Mouse (Mus musculus) right cerebral cortex, adult 18-20 months (tissue): ENCODE results near the gene Gsdma2.
"Not testable (repeated sequence)": the region's sequence is repeated elsewhere in the genome, so short reads cannot be mapped to it uniquely, and the experiment has no call there.

Source experiments
- DNase-seq: peaks from one replicate; pipeline ENCODE4 v3.0.0; 2022; ENCODE audit warnings: mixed read lengths

The Gsdma2 gene

DNA sequence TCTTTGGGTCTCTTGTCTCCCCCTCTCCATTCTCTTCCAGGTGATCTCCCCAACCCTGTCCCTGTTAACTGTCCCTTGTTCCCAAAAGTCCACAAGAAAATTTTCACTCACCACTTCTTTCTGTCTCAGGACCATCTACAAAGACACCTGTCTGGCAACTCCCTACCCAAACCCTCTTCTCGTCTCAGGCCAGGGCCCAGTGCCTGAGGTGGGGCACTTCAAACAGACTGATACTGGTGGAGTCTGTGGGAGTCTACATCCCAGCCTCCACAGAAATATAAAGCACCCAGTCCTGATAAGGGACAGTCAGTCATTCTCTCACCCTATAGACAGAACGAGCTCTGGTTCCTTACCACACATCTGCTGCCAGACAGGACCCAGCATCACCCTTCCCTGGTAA lies at the start of gene Gsdma2:
Gene Gsdma2, plus strand, starts transcription at position 301 of the 400 bp plus-strand sequence.
- no peak for DNase-seq

DNA sequence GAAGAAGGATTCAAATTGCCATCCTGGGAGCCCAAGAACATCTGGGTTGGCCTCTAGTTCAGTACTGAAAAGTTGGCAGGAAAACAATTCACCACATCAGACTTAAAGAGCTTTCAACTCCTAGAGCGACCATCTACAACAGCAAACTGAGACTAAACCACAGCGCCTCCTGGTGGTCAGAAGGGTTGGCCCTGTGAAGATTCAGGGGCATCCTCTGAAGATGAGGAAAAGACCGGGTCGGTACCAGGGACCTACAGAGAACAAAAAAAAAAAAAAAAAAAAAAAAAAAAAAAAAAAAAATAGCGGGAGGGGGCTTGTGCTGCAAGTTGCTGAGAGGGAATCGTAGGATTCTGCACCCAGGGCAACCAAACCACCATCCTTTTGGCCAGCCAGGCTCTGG lies 49.2 kb upstream of the Gsdma2 start:
- DNase-seq = no peak

DNA sequence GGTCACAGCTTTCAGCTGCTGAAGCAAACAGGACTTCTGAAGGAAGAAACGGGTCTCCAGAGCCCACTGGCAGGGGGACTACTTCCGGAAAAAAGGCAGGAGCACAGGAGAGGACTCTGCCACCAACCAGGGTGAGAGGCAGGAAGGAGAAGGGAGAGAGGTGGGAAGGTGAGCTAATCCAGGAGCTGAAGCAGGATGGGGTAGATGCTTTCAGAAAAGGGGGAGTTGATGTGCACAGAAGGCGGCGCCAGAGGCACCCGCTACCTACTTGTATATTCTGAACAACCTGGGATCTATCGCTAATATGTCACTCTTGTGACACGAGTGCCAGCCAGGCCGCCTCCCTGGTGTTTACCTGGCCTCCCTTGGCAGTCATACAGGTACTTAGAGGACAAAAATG lies 48.6 kb upstream of the Gsdma2 start, which contains the start of gene Lrrc3c:
Gene Lrrc3c, plus strand, starts transcription at position 301 of the 400 bp plus-strand sequence.
- DNase-seq = no peak

DNA sequence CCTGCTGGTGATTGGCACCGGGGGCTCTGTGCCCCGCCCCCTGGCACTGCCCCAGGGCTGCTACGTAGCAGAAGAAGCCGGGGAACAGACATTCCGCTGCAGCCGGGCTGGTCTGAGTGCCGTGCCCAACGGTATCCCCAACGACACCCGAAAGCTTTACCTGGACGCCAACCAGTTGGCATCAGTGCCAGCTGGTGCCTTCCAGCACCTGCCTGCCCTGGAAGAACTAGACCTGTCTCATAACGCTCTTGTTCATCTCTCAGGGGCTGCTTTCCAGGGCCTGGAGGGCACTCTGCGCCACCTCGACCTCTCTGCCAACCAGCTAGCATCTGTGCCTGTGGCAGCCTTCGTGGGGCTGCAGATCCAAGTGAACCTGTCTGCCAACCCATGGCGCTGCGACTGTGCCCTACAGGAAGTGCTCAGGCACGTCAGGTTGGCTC lies 47.7 kb upstream of the Gsdma2 start:
- no peak for DNase-seq

DNA sequence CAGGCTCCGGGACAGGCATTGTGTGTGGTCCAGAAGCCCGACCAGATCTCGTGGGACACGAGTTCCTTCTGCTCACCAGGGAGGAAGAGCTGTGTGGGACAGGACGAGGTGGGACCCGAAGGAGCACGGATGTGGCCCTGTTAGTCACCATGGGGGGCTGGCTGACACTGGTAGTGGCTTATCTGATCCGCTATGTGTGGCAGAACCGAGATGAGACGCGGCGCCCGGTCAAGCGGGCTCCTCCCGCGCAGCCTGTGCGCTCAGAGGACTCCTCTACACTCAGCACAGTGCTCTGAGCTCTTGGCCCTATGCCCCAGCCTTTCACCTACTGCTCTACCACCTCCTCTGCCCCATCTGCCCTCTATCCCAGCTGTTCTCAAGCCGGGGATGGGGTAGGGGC lies 47.3 kb upstream of the Gsdma2 start:
- no peak for DNase-seq

DNA sequence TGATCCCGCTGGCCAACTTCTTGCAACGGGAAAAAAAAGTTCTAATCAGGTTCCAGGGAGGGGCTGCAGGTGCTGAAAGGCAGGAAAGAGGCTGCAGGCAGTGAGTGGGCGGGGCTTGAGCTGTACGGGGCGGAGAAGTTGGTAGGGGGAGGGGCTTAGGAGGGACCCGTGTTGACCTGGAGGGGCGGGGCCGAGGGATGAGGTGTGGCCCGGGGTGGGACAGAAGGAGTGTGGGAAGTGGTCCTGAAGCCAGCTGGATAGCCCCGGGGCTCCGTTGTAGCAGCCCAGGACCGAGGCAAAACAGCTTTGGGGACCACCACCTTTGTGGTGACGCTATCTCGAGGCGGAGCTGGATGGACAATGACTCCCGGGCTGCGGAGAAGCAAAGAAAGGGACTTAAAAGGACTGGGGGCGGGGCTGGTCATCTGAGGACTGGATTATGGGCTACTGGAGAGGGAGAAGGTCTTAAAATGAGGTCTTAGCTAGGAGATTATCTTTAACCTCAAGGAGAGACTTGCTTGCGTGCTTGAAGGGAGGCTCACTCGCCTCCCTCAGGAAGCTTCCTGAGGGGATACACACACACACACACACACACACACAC lies 44.4 kb upstream of the Gsdma2 start:
- no peak for DNase-seq

DNA sequence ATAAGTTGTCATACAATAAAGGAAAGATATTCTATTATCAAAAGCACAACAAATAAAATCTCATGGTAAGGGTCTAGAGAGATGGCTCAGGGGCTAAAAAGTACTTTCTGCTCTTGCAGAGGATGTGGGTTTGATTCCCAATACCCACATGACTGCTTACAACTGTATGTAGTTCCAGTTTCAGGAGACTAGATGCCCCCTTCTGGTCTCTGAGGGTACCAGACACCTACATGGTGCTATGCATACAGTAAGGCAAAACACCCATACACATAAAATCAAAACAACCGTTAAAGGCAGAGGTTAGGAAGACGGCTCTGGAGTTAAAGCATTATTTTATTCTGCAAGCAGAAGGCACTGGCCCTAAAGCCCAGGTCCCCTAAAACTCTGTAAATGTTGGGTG lies 42.6 kb upstream of the Gsdma2 start:
- DNase-seq = no peak

DNA sequence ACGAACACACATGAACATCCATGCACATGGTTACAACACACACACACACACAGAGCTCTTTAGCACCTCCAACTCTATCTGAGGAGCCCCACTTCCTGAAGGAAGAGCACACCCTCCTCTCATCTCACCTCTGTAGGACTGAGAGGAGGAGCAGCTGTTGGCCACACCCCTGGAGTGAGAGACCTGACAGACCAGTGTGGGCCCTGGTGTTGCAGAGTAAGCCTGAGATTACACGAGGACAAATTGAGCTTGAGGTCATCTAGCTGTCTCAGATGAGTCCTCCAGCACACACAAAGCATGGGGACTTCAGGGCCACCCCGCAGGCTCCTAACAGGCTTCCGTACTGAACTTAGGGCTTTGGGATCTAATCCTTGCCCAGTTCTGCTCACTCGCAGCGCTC lies 41.6 kb upstream of the Gsdma2 start:
- not testable (repeated sequence) for DNase-seq

DNA sequence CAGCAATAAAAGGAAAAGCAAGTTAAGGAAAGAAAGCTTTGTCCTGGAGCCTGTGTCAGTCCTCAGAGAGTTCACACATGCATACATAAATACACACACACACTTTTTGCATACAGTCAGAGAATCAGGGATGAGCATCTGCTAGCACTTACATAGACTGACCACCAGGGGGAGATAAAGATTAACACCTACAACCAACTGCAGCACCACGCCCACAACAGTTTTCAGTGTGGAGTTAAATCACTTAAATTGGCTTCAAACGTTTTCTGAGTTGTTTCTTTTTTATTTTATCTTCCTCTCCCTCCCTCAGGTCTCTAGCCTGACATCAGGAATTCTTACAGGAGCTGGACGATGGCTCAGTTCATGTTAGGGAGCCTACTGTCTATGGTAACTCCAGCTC lies 39.8 kb upstream of the Gsdma2 start:
- DNase-seq = peak; percentile 49

DNA sequence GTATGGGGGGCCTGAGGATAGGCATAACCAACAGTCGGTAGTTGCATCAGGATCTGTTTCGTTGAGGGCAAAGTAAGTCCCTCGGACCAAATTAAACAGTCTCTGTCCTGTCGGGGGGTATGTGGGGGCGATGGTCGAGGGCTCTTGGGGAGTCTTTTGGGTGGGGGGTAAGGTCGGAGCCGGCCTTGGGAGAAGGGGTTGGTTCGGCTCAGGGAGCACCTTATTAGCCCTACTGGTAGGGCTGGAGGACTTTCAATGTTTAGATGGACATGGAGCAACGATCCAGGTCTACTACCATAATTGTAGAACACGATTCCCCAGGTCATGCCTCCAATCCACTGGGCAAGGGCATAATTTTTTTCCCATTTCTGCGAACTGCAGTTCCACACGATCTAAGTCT lies 25.8 kb upstream of the Gsdma2 start:
- DNase-seq = no peak

DNA sequence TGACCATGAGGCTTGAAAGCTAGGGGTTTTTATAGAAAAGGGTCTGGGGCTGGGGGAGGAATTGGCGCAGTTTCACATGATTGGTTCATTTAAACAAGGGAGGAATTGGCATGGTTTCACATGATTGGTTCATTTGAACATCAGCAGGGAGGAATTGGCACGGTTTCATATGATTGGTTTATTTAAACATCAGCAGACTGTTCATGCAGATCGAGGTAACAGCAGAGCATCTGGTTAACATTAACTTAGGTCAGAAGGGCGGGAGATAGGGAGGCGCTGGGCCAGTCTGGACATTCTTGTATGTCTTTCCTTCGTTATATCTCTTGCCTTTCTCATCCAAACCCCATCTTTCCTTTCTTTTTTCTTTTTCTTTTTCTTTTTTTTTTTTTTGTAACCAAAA lies 22.6 kb upstream of the Gsdma2 start:
- not testable (repeated sequence) for DNase-seq

DNA sequence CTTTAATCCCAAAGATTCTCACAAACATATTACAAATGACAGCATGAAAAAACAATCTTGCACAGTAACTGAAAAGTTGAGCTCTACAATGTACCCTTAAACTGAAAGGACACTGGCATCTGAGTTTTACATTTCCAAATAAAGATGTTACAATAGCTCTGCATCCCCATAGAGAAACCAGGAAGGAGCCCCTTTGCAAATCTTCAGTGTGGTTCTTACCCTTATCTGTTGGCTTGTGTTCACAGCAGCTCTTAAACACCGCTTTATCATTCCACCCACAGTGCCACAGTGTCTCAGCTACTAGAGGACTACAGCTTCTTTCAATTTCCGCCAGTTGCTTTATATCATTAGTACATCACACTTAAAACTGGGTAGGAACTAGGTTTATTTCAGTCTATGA lies 22.2 kb upstream of the Gsdma2 start:
- not testable (repeated sequence) for DNase-seq

DNA sequence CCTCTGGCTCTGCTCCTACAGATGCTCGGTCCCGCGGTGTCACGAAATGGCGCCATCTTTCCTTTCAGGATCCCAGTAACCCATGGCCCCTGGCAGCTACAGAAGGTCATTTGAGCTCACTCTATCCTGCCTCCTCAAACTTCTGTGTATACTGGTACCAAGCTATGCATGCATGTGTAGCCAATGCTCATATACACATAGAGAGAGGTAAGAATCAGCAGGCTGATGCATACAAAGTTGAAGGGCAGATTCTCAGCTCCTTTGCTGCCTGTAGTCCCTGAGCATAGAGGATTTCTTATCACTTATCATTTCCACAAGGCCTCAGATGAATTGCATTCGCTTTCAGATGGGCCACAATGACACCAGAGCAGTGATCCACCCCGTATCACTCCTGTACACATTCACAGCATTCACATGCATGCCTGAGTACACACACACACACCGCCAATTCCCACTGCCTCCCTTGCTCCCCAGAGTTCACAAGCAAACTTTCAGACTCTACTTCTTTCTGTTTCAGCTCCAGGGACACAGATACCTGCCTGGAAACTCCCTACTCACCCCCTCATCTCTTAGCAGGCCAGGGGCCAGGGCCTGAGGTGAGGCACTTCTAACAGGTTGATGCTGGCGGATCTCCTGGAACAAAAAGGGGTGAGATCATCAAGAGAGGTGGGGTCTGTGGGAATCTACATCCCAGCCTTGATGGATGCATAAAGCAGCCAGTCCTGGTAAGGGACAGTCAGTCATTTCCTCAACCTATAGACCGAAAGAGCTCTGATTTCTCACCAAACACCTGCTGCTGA lies 20.7 kb upstream of the Gsdma2 start, which contains the start of the genes Gm12355 and Gsdma3:
Gene Gm12355, minus strand, starts transcription at position 51 of the 800 bp plus-strand sequence.
Gene Gsdma3, plus strand, starts transcription at position 750 of the 800 bp plus-strand sequence.
- no peak for DNase-seq

DNA sequence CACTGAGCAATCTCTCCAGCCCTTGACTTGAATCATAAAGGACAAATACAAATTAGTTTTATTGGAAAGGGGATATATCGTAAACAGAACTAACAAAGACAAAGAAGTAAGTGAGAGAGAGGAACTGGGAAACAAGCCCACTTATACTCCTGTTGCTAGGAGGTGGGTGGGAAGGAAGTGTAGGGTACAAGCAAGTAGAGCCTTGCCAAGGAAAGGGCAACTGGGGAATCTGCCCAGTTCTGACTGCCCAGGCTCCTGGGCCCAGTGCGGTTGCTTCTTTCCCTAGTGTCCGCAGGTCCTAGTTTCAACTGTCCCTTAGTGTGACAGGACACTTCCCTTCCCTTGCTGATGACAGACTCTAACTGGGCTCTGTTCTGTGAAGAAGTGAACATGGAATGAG lies 17.9 kb upstream of the Gsdma2 start:
- no peak for DNase-seq

DNA sequence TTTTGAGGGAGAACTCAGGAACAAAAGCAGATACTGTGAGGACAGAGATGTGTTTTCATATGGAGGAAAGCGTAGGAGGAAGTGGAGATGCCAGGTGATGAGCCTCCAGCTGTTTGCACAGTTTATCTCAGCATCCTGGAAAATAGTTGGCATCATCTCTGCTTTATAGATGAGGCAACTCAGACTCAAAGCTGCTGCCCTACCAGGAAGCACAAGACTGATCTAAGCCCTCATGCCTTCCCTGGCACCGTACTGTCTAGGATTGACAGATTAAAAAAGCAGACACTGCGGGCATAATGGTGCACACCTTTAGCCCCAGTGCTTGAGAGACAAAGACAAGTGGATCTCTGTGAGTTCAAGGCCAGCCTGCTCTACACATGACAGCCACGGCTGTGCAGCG lies 15.9 kb upstream of the Gsdma2 start:
- DNase-seq = no peak

DNA sequence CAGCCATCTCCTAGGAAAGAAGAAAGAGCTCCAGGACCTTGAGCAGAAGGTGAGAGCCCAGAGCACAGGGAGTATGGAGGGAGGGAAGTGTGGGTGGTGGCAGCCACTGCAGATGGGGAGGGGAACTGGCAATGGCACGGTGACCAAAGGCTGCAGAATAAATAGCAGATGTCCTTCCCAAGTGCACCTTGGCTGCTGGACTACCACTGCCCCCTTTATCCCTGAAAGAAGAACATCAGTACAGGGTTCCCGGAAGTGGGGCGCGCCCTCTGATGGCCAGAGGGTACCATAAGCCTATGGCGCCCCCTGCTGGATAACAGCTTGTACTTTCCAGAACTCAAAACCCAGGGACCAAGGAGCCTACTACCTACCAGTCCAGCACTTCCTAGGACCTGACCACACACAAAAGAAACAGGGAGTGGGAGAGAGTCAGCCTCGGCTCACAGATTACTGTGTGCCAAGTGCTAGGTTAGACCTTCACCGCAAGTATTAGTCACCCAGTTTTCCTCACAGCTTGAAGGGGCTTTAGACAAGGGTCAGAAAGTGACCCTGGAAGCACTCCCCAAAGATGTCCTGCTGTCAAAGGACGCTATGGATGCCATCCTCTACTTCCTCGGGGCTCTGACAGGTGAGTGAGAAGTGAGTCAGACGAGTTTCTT lies 11.1 kb upstream of the Gsdma2 start:
- not testable (repeated sequence) for DNase-seq

DNA sequence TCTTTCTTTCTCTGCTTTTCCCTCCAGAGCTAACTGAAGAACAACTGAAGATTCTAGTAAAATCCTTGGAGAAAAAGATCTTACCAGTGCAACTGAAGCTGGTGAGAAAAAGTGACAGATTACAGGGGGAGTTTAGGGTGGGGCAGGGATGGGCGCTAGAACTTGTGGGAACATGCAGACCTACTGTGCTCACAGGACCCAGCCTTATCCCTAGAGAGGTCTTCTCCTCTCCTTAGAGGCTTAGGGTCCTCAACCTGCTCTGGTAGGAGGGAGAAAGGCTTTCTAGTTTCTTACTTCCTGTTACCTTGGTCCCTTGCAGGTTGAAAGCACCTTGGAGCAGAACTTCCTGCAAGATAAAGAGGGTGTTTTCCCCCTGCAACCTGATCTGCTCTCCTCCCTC lies 9.1 kb upstream of the Gsdma2 start:
- DNase-seq = no peak

DNA sequence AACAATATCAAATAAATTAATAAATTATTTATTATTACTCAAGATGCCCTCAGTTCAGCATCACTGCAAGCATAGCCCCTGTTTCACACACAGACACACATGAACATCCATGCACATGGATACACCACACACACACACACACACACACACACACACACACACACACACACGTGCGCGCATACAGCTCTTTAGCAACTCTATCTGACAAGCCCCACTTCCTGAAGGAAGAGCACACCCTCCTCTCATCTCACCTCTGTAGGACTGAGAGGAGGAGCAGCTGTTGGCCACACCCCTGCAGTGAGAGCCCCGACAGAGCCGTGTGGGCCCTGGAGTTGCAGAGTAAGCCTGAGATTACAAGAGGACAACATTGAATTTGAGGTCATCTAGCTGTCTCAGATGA lies 6.5 kb upstream of the Gsdma2 start:
- DNase-seq = no peak

DNA sequence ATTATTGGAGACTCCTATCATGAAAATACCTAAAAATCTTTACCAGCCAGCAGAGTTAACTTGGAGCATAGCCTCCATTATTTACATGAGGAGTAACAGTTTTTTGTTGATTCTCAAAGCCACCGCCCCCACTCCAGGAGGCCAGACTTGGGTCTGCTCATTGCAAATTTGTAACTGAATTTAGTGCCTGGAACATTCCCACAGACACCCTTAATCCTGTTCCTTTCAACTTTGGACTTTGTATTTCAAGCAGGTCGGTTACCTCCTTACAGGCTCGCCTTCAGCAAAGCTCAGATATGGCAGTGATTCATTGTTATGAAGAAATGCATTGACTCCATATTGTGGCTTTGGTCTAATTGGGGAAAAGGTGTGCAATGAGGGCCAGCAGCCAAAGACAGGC lies 1.8 kb upstream of the Gsdma2 start:
- DNase-seq = no peak

DNA sequence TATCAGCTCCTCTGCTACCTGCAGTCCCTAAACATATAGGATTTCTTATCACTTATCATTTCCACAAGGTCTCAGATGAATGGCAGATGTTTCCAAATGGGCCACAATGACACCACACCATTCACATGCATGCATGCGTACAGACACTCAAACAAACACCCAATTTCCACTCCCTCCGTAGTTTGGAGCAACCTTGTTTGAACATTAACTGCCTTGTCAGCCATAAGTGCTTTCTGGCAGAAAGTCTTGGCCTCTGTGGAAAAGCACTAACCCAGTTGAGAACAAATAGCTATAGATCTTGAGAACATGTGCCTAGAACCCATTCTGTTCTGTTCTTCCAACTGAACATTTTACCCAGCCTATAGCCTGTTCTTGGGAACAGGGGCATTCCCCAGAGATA lies 613 bp upstream of the Gsdma2 start:
- DNase-seq = no peak

DNA sequence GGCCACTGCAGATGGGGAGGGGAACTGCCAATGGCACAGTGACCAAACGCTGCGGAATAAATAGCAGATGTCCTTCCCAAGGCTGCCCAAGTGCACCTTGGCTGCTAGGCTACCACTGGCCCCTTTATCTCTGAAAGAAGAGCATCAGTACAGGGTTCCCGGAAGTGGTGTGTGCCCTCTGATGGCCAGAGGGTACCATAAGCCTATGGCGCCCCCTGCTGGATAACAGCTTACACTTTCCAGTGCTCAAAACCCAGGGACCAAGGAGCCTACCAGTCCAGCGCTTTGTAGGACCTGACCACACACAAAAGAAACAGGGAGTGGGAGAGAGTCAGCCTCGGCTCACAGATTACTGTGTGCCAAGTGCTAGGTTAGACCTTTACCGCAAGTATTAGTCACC lies 8.5 kb downstream of the Gsdma2 start:
- DNase-seq = peak; percentile 19

DNA sequence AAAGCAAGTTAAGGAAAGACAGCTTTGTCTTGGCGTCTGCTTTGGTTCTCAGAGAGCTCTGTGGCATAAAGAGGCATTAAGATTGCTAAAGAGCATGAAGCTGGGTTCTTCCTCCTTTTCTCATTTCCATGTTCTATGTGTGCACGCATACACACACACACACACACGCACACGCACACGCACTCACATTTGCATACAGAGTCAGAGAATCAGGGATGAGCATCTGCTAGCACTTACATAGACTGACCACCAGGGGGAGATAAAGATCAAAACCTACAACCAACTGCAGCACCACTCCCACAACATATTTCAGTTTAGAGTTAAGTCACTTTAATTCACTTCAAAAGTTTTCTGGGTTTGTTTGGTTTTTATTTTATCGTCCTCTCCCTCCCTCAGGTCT lies 14.0 kb downstream of the Gsdma2 start:
- DNase-seq = peak; percentile 50

DNA sequence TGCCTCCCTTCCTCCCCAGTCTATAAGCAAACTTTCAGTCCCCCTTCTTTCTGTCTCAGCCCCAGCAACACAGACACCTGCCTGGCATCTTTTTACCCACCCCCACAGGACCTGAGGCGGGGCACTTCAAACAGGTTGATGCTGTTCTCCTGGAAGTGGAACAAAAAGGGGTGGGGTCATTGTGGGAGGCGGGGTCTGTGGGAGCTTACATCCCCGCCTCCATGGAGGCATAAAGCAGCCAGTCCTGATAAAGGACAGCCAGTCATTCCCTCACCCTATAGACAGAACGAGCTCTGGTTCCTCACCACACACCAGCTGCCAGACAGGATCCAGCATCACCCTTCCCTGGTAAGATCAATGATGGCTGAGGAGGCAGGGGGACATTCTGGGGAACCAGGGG lies 17.5 kb downstream of the Gsdma2 start, which contains the start of gene Gsdma:
Gene Gsdma, plus strand, starts transcription at position 261 of the 400 bp plus-strand sequence.
- DNase-seq = no peak

DNA sequence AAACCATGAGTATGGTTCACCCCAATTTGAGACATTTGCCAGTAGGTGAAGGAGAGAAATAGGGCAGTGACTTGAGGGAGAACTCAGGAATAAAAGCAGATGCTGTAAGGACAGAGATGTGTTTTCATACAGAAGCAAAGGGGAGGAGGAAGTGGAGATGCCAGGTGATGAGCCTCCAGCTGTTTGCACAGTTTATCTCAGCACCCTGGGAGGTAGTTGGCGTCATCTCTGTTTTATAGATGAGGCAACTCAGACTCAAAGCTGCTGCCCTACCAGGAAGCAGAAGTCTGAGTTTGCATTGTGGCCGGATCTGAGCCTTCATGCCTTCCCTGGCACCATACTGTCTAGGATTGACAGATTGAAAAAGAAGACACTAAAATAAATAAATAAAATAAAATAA lies 22.4 kb downstream of the Gsdma2 start:
- DNase-seq = no peak
